In the genomic region with DNA sequence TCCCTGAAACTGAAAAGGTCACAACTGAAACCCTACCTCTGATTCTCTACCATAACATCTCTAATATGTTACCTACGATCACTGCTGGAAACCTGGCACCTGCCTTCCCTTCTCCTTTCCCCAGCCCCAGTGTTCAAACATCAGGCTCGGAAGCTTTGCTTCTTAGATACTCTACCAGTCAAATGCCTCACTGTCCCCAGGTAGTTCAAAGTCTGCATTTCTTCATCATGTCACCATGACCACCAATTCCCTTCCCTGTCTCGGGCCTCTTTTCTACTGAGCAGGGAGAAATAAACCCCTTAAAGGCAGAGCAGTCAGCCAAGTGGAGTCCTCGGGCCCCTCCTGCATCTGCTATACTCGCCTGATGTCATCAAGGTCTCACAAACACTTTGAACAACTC, we compare ENCODE assay signal across 29 mouse cellular contexts.
"Had no signal": no experiment of that assay in that cellular context is flagged by ENCODE, and none has a peak within 500 bp of the region (broad histone marks: within the 10 kb centered on the region; RNA-seq: fewer than 3 reads in every experiment).

No protein-coding gene starts in this region.

- H3K27ac ChIP-seq: heart, embryonic 10.5 days; heart, embryonic 13.5 days; heart, embryonic 15.5 days; hindbrain, embryonic 10.5 days; hindbrain, embryonic 12.5 days; hindbrain, embryonic 13.5 days; hindbrain, embryonic 14.5 days; hindbrain, embryonic 15.5 days; hindbrain, postnatal 0 days; layer of hippocampus, adult 2 months; left cerebral cortex, adult 2 months had no signal

- H3K4me2 ChIP-seq: heart, embryonic 11.5 days; heart, embryonic 12.5 days; heart, embryonic 13.5 days; heart, embryonic 15.5 days; hindbrain, embryonic 12.5 days; hindbrain, embryonic 13.5 days; hindbrain, embryonic 14.5 days; hindbrain, embryonic 15.5 days had no signal

- ATAC-seq: hindbrain, embryonic 16.5 days; hindbrain, postnatal 0 days; inflammation-experienced regulatory T-cells, adult 6 months had no signal

- DNase-seq: heart, postnatal 10 days; heart, postnatal 14 days; heart, postnatal 36 days; heart, postnatal 4 days; kidney, adult 11 months; kidney, adult 18-20 months; kidney, adult 2 months; kidney, adult 8-10 months; kidney, adult 9 months; kidney, postnatal 10 days; kidney, postnatal 14 days; kidney, postnatal 25 days; layer of hippocampus, adult 9-11 months; layer of hippocampus, postnatal 36 days had no signal

- H3K9me3 ChIP-seq: heart, embryonic 10.5 days; heart, embryonic 12.5 days; heart, embryonic 13.5 days; heart, embryonic 15.5 days; hindbrain, embryonic 10.5 days; hindbrain, embryonic 12.5 days; hindbrain, embryonic 13.5 days; hindbrain, embryonic 15.5 days had no signal

- H3K4me1 ChIP-seq: heart, embryonic 15.5 days; hindbrain, embryonic 10.5 days; hindbrain, embryonic 12.5 days; hindbrain, embryonic 13.5 days; hindbrain, embryonic 15.5 days had no signal

- H3K9ac ChIP-seq: heart, embryonic 12.5 days; heart, embryonic 13.5 days; heart, embryonic 15.5 days; hindbrain, embryonic 12.5 days; hindbrain, embryonic 13.5 days; hindbrain, embryonic 14.5 days; hindbrain, embryonic 15.5 days had no signal

- H3K27me3 ChIP-seq: heart, embryonic 12.5 days; heart, embryonic 13.5 days; heart, embryonic 15.5 days; hindbrain, embryonic 12.5 days; hindbrain, embryonic 13.5 days; hindbrain, embryonic 15.5 days had no signal

- H3K4me3 ChIP-seq: heart, embryonic 10.5 days; heart, embryonic 12.5 days; heart, embryonic 13.5 days; heart, embryonic 15.5 days; hindbrain, embryonic 10.5 days; hindbrain, embryonic 12.5 days; hindbrain, embryonic 13.5 days; hindbrain, embryonic 15.5 days; layer of hippocampus, adult 2 months; left cerebral cortex, adult 2 months had no signal
